10 mouse cellular contexts compared by ENCODE assay signal in the genomic region with DNA sequence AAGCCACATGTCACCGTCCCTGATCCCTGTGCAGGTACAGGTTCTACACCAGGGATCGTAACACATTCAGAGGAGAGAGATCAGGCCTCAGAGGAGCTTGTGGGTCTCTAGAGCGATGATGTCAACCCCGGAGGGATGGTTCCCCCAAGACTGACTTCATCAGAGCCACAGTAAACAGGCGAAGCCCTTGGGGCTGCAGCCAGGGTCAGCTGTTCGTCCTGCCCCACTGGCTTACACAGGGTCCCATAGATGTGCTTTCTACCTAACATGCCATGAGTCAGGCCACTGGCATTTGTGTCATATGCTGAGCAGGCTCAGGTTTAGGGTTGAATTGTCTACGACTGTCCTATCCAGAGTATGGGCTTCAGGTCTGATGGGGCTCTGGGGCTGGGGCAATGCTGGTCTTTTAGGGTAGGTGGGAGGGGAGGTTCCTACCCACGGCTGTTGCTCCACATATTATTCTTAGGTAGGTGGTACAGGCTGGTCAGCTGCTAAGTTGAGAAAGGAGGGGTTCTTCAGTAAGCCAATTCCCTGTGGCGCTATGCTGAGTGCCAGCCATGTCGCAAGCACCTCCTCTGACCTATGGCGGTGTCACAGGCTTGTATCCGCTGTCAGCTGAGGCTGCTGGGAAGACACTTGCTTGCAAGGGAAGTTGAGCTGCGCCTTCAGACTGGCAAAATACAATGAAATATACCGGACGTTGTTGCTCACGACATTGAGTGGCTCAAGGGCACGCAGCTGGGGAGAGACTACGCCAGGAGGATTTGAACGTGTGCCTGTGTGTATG.
DNase-seq lines count a peak whose midpoint lies in the region; ATAC-seq lines count a peak whose summit lies in the region.
"Had no signal": no experiment of that assay in that cellular context is flagged by ENCODE, and none has a peak within 500 bp of the region (broad histone marks: within the 10 kb centered on the region; RNA-seq: fewer than 3 reads in every experiment).

No protein-coding gene starts in this region.

- peak; percentile 81 for ATAC-seq in megakaryocyte, adult 5-6 weeks (ENCODE audit: poor library complexity, severe bottlenecking)

- DNase-seq in adrenal gland, adult 2 months: peak; percentile 74
- DNase-seq in adrenal gland, adult 18-20 months (ENCODE audit: low spot score in 2 of 2): no peak
- DNase-seq in kidney, postnatal 36 days: peak; percentile 47 to 50
- DNase-seq in kidney, adult 9 months: no peak
- DNase-seq in fat pad, adult 2 months (ENCODE audit: extremely low read depth, low read depth, low spot score): peak; percentile 84
- DNase-seq in left cerebral cortex, postnatal 4 days: no peak
- DNase-seq in natural killer cell, adult 2 months (ENCODE audit: low spot score in 2 of 2): no peak
- DNase-seq: heart, postnatal 36 days; thymus, adult 2 months had no signal

- intact Hi-C loops in left cerebral cortex, postnatal 4 days (cut with DNase I): no loop called here

Comparison
In these comparisons a context has a peak if more than half of its experiments do, and no peak if none do; other contexts are left out.
1. DNase-seq: peak in adrenal gland, adult 2 months (single experiment), kidney, postnatal 36 days (2 of 2) and fat pad, adult 2 months (single experiment); none in adrenal gland, adult 18-20 months (0 of 2), kidney, adult 9 months (single experiment), left cerebral cortex, postnatal 4 days (single experiment) and natural killer cell, adult 2 months (0 of 2).